Mouse (Mus musculus) adrenal gland, postnatal 10 days (tissue): ENCODE data around the gene Ncf2. TPM values are rescaled to one million over a fixed set of nuclear protein-coding genes. Genes with fewer than 3 reads are reported as not detected.
A peak's percentile ranks its signal among the peaks of the same experiment; 100 is the strongest.

Experiments used
- DNase-seq: peaks from one replicate; pipeline ENCODE4 v3.0.0; 2021; ENCODE audit warnings: mixed read lengths
- total RNA-seq, 2 experiments: library from RNA; stranded (reverse); gene quantifications; 2 replicates each; pipeline ENCODE4 v1.2.3; 2021

The Ncf2 gene
- total RNA-seq, 2 experiments from 2014 or later, result 5.1 to 7.8 TPM

DNA sequence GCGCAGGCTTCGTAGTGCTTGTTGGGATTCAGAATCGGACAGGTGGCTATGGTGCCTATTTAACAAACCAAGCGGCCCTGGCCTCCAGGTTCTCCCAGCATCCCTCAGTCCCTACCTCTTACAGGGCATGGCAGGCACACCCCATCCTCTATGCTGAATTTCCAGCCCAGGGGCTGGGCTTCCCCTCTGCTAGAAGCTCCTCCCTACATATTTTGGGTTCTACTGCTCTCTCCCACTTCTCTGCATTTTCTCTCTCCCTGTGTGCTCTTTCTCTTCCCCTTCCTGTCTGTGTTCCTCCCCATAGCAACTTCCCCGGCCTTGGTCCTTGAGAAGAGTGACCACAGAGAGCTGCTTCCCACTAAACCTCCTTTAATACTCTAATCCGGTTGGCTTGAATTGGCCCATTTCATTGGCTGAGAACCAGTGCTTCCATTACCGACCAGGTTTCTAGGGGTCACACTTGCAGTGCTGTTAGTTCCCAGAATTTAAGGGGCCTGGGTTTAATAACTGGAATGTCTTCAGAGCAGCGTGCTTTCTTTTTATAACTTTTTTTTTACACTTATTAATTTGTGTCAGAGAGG lies 3.2 kb upstream of the Ncf2 start:
- no peak for DNase-seq

DNA sequence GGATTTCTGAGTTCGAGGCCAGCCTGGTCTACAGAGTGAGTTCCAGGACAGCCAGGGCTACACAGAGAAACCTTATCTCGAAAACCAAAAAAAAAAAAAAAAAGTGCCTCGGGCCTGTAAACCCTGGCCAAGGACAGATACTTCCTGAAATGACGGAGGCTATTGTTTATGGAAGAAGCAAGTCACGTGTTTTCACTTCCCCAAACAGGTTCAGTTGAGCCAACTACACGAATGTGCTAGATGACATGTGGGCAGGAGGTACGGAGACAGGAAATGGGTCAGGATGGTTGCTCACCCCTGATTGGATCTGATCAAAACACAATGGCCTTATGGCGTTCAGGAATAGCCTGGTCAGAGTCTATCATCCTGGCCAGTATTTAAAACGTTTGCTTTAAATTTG lies 1.9 kb upstream of the Ncf2 start:
- no peak for DNase-seq

DNA sequence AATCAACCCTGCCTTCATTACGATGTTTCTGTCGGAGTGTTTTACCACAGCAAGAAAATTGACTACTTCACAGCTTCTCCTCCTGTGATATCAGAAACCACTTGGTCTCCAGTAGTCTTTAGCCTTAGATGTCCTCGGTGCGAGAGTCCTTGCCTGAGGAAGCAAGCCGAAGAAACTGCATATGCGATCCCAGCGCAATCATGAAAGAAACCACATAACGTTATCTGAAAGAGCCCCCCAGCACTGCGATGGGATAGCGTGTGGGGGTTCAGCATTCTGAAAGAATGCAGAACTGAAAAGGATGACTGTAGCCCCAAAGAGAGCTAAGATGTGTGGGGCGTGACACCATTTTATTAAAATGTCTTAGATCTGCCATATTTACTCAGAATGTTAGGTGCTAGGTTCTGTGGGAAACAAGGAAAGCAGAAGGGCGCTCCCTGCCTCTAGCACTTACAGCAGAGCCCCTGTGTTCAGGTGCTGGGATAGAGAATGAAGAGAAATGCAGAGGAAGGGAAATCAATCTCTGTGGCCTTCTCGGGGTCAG lies 711 bp downstream of the Ncf2 start:
- DNase-seq, result no peak

DNA sequence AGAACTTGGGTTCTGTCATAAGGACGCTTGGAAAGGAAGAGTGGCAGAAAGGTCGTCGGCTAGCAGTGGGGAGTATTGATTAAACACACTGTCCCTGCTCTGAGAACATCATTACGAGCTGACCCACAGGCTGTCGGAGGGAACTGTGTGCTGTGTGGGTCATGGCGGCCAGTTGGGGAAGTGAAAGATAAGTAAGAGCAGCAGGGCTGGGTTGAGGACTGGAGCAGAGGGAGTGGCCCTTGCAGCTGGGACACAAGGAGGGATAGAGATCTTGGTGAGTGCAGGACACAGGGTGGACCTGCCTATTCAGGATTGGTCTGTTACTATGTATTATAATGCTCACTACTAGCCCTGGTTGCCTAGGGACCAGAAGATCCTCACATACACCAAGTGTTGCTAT lies 4.9 kb downstream of the Ncf2 start:
- DNase-seq, result no peak

DNA sequence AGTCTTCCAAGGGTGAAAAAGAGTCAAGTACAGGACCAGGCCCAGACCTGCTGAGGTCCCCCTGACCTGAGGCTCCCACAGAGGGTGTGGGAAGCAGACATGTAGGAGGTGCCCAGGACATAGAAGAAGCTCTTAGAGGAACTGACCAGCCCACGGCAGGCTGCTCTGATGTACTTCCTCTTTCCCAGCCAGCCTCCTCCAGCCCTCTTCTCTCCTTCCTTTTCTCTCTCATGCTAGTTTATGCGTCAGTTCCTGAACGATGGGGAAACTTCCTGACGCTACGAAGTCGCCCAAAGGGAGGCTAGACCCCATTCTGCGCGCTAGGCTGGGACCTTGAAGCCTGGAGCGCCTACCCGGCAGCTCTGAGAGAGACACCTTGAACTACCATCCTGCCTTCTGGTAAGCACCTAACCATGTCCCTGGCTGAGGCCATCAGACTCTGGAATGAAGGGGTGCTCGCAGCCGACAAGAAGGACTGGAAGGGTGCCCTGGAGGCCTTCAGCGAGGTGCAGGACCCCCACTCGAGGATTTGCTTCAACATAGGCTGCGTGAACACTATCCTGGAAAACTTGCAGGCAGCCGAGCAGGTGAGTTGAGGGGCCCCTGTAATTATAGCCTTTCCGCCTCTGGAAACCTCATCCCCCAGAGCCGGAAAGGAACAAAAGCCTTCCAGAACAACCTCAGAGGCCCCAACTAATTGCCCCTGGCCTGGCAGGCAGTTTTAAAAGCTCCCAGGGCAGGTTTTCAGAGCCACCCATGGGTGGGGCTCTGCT lies 7.8 kb downstream of the Ncf2 start:
- DNase-seq, result no peak

DNA sequence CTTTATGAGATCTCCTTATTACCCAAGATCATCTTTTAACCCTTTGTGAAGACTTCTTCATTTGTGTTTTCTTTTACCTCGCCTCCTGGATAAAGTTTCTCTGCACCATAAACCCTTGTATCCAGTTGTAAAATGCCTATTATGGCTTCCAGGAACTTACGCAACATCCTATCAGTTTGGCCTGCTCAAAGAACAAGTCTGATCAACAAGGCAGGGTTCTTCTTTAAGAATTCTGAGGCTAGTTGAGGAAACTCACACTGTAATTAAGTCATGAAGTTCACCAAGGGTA lies 8.3 kb downstream of the Ncf2 start:
- no peak for DNase-seq

DNA sequence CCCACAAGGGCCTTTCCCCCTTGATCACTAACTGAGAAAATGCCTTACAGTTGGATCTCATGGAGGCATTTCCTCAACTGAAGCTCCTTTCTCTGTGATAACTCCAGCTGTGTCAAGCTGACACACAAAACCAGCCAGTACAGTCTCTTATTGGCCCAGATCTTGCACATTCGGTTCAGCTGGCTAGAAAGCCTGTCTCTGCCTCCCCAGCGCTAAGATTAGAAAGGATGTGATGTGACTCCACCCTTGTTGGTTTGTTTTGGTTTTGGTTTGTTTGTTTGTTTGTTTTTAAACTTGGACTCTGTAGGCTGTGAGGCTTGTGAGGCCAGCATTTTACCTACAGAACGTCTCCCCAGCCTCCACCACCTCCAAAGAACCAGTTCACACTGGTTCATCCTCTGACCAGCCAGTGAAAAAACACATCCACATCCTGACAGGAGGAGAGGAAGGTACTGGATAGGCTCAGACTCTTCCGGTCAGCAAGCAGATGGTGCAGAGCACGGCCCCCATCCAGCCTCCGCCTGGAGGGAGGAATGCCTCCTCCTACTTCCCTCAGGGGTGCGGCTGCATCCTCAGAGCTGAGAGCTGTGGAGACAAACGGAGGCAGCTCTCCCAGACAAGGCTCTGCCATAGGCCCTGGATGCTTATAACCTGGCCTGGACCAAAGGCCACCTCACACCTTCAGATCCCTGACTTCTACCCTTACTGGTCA lies 9.7 kb downstream of the Ncf2 start:
- no peak for DNase-seq

DNA sequence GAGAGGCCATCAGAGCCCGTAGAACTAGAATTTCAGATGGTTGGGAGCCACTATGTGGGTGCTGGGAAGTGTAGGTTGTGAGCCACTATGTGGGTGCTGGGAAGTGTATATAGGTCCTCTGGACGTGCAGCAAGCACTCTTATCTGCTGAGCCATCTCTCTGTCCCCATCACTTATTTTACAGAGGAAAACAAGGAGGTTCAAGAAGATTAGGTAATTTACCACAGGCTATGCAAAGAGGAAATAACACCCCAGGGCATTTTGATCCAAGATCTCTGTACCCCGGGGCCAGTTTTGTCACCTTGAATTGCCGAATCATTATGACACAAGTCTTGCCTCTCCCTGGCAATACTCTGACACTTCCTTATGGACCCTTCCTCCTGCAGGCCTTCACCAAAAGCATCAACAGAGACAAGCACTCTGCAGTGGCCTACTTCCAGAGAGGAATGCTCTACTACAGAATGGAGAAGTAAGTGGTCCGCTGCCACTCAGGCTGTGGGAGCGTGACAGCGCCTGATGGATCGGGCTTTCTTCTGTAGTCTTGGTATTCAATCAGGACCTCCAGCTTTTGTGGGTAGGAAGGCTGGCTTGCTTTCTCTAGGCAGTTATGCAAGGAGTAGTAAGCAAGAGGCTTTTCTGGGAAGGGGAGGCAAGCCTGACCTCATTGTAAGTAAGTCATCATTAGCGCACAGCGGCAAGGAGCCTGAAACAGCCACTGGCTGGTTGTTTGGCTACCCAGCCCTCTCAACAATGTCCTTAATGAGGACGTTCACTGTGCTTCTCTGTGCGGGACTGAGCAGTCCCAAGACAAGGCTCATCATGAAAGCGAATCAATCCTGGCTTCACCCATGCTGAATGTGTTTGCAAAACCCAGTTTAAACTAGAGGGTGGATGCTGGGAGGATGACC lies 10.8 kb downstream of the Ncf2 start:
- no peak for DNase-seq

DNA sequence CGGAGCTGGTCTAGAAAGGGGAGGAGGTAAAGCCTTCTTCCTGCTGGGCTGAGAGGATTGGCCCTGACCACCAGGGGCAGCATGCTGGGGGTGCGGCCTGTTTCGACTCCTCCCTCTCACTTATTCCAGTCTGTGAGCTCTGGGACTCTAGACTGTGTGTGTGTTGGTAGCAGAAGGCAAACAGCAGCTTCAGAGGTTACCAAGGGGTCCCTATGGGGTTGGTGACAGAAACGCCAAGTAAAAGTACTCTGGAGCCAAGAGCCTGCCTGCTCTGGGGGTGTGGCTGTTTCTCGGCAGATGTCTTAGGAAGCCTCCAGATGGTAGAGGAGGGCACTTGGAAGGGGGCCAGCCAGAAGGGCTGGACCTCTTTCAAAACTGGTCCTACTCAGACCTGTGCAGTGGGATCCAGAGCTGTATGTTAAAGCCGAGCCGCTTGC lies 15.3 kb downstream of the Ncf2 start:
- peak; percentile 59 for DNase-seq

DNA sequence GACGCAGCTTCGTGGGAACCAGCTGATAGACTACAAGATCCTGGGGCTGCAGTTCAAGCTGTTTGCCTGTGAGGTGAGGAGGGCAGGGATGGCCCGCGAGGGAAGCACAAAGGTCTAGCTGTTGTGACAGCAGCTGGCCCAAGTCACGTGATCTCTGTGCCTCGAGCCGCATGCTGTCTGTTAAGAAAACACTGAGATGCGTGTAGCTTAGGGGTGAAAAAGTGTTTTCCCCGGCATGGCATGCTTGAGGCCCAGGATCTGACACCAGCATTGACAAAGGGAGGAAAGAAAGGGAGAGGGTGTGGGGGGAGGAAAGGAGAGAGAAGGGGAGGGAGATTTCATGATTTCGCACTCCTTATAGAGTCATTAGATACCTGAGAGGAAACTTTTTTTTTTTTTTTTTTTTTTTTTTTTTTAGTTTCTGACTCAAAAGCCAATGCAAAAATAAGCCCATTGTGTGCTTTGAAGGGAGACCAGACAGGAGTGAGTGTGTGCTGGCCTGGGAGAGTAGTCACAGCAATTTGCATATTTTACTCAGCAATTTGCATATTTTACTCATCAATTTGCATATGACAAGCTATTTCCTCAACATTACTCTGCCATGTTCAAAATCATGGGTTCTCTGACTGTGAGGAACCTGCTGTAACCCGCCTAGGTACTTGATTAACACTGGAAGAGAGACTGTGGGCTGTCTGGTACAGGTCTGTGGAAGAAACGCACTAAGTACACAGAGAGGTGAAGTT lies 17.2 kb downstream of the Ncf2 start:
- DNase-seq, result no peak

DNA sequence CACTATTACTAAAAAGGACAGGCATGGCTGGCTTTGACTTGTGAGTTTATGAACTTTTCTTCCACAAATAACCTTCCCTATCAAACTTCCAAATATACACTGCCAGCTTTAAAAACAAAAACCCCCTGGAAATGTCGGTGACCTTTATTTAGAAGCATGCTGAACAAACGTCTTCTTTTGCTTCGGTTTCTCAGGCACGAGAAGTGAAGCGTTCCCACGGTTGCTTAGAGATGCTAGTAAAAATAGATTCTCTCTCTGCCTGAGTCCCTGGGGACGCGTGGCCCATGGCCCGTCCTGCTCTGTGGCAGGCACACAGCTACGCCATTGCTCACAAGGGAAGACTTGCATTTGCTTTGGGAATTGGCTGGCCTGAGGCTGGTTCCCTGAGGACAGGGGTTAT lies 17.8 kb downstream of the Ncf2 start:
- DNase-seq, result peak; percentile 74

DNA sequence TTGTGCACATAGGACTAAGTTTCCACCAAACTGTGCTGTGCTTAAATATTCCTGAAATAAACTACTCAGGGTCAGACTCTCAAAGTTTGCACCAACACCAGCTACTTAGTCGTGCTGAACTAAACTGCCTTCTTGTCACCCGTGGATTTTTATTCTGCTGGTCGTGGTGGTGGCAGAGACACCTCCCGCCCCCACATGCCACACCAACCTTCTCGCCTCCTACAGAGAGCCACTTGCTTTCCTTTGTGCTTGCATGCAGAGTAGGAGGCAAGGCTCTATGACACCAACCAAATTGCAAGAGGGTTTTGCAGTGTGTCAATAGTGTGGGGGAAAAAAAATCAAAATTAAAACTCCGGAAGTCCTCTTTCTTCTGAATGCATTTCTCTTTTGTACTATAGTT lies 19.6 kb downstream of the Ncf2 start:
- no peak for DNase-seq

DNA sequence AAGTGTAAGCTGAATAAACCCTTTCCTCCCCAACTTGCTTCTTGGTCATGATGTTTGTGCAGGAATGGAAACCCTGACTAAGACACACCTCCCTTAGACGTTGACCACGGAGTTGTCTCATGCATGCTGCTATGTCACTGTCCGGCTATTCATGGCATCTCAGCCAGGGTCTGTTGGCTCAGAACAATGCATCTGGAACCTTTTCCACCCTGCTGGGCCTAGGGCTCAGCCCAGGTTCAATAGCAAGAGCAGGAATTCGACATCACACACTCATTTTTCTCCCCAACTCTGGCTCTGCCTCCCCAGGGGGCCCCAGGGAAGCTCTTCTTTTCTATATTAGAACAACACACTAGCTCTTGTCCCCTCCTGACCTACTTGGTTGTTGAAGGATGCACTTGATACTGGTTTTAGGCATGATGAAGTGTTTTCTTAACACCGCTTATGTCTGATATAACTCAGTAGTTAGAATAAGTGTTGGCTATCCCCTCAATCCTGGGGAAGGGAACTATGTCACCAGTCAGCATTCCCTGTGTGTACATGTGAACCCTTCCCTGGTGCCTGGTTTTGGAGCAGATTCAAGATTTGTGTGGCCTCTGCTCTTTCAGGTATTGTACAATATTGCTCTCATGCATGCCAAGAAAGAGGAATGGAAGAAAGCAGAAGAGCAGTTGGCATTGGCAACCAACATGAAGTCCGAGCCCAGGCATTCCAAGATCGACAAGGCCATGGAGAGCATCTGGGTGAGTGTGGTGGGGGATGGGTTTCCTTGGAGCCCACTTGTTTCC lies 21.1 kb downstream of the Ncf2 start:
- no peak for DNase-seq

DNA sequence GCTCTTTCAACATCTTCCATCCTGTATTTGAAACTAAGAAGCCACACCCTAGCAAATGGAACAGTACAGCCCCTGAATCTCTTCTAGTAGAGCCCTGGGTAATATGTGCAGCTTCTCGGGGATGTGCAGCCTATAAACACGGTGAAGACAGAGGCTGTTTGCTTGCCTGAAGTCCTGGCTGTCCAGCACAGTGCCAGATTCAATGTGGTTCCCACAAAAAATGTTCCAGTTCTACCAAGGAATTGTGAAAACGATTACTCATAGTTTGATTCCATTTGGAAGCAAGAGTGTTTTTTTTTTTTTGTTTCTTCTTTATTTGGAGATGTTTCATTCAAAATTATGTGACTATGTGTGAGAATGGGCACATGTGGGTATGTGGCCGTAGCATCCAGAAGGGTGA lies 21.8 kb downstream of the Ncf2 start:
- no peak for DNase-seq

DNA sequence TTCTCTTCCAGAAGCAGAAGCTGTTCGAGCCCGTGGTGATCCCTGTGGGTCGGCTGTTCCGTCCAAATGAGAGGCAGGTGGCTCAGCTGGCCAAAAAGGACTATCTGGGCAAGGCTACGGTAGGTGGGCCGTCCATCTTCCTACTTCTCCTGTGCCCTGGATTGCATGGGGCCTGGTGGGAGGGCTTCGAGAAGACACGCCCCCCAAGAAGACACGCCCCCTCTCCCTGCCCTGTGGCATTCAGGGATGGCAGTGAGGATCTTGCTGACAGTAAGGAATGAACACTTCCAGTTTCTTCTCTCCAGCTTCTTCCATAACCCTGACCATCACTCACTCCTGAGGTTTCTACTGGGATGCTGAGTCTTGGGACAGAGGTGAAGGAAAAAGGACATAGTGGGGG lies 24.2 kb downstream of the Ncf2 start:
- no peak for DNase-seq

DNA sequence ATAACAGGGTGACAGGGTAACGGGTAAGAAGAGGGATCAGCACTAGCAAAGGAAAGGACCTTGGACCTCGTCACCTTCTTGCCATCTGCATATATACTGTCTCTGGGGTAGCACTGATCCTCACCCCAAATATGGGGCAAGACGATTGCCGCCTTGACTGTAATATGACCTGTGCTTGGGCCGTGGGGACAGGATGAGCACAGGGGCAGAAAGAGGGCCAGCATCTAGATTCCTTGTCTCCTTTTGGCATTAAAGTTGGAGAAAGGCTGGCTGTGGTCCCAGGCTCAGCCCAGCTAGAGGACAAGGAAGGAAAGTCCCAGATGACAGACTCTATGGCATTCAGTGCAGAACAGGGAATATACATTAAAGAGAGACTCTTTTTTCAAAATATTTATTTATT lies 26.5 kb downstream of the Ncf2 start:
- DNase-seq, result peak; percentile 34

DNA sequence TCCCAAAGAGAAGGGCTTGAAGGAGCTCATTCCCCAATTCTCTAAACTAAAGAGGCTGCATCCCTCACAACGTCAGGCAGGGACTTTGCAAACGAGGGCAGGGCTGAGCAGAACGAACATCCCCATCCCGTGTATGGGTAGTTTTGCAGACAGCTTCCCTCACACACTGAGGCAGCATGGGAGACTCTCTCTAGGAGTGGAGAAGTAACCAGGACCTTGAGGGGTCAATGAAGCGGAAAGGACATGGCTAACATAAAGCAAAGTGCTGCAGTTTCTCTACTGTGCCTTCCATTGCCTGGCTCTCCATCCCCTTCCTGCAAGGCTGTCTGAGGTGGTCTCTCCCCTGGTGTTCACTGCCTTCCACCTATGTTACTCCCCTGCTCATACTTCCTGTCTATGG lies 28.2 kb downstream of the Ncf2 start:
- DNase-seq, result no peak

DNA sequence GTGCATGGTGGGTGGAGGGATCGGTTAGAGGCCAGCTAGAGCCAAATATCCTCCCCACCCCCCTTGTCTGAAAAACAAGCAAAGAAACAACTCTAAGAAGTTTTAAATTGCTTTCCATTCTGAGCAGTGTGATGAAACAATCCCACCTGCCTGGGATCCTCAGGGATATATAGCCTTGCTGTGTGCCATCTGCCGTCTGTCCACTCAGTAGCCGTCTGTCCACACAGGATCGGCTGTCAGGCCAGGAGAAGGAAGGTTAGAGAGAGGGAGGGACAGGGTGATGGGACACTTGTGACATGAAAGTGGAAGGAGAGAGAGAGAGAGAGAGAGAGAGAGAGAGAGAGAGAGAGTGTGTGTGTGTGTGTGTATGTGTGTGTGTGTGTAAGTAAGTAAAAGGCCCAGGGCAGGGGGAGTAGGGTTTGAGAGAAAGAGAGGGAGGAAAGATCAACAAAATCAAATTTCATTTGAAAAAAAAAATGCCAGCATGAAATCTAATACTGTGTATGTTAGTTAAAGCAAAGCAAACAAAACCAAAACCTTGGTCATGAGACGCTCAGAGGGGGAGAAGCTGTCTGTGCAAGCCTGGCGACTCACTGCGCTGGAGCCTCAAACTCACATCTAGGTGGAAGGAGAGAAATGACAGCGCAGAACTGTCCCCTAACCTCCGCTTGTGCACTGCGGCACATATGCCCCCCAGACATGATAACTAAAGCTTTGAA lies 28.8 kb downstream of the Ncf2 start:
- no peak for DNase-seq

DNA sequence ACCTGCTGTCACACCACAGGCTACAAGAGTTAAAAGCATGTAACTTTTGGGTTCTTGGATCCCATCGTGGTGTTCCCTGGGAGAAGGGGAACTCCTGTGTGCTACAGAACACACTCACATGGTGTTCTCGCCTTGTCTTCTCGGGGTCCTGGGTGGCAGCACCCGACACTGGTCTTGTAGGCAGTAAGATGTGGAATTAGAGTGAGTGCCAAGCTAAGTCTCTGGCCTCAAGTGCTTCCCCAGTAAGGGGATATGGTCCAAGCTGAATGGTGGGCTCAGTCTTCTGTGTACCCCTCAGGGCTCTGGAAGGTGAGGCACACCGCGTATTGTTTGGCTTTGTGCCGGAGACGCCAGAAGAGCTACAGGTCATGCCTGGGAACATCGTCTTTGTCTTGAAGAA lies 30.1 kb downstream of the Ncf2 start:
- DNase-seq, result no peak

DNA sequence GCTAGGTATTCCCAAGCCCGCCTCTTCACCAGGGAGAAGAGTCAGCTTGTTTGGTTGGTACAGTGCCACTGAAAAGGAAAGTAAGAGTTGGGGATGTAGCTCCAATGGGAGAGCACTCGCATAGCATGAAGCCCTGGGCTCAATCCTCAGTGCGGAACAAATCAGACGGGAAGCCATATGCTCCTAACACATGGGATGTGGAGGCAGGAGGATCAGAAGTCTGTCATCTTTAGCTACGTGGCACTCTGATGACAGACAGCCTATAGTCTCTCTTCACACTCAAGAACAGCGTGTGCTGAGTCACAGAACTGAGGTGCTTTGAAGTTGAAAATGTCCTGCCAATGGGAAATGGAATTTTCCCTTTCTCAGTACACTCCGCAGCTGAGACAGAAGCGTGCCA lies 31.0 kb downstream of the Ncf2 start:
- DNase-seq, result no peak
